Mouse (Mus musculus) gastrocnemius, postnatal 10 days (tissue): ENCODE measurements around the gene Arhgap10. TPM values are rescaled to one million over a fixed set of nuclear protein-coding genes. Genes with fewer than 3 reads are reported as not detected.

ENCODE experiments used
- DNase-seq: peaks from one replicate; pipeline ENCODE4 v3.0.0; 2021; ENCODE audit warnings: mixed read lengths
- total RNA-seq, 2 experiments: library from RNA; stranded (reverse); gene quantifications; 2 replicates each; pipeline ENCODE4 v1.2.3; 2021

Gene Arhgap10
- total RNA-seq, 2 experiments from 2014 or later, result 56.8 to 57.2 TPM

- no peak for DNase-seq
These were observed 32.9 kb downstream of the Arhgap10 start for GRCm38 (mm10) chr8:77484817-77485216.

GRCm38 (mm10) chr8:77484266-77484665 lies 33.5 kb downstream of the Arhgap10 start:
- DNase-seq, result no peak

- no peak for DNase-seq
These were observed 34.1 kb downstream of the Arhgap10 start for GRCm38 (mm10) chr8:77483676-77484075.

- DNase-seq, result no peak
These were observed 36.0 kb downstream of the Arhgap10 start for GRCm38 (mm10) chr8:77481791-77482190.

- no peak for DNase-seq
These were observed 37.8 kb downstream of the Arhgap10 start for GRCm38 (mm10) chr8:77479995-77480394.

GRCm38 (mm10) chr8:77478913-77479273 lies 38.9 kb downstream of the Arhgap10 start:
- no peak for DNase-seq

- no peak for DNase-seq
These were observed 39.4 kb downstream of the Arhgap10 start for GRCm38 (mm10) chr8:77478155-77478912.

- no peak for DNase-seq
These were observed 40.1 kb downstream of the Arhgap10 start for GRCm38 (mm10) chr8:77477684-77478083.

- DNase-seq, result no peak
These were observed 43.1 kb downstream of the Arhgap10 start for GRCm38 (mm10) chr8:77474614-77475013.

GRCm38 (mm10) chr8:77473773-77474172 lies 44.0 kb downstream of the Arhgap10 start:
- DNase-seq, result no peak

GRCm38 (mm10) chr8:77473373-77473772 lies 44.4 kb downstream of the Arhgap10 start:
- peak; percentile 61 for DNase-seq

- no peak for DNase-seq
These were observed 56.4 kb downstream of the Arhgap10 start for GRCm38 (mm10) chr8:77461392-77461791.

- no peak for DNase-seq
These were observed 57.4 kb downstream of the Arhgap10 start for GRCm38 (mm10) chr8:77460363-77460762.

- no peak for DNase-seq
These were observed 58.1 kb downstream of the Arhgap10 start for GRCm38 (mm10) chr8:77459696-77460095.

GRCm38 (mm10) chr8:77458575-77458974 lies 59.2 kb downstream of the Arhgap10 start:
- DNase-seq, result no peak

GRCm38 (mm10) chr8:77456263-77456662 lies 61.5 kb downstream of the Arhgap10 start:
- no peak for DNase-seq

- DNase-seq, result no peak
These were observed 63.9 kb downstream of the Arhgap10 start for GRCm38 (mm10) chr8:77453836-77454235.

- no peak for DNase-seq
These were observed 66.0 kb downstream of the Arhgap10 start for GRCm38 (mm10) chr8:77451466-77452382.

GRCm38 (mm10) chr8:77451052-77451451 lies 66.7 kb downstream of the Arhgap10 start:
- DNase-seq, result no peak

GRCm38 (mm10) chr8:77446294-77446693 lies 71.5 kb downstream of the Arhgap10 start:
- DNase-seq, result no peak

GRCm38 (mm10) chr8:77445642-77446041 lies 72.1 kb downstream of the Arhgap10 start:
- DNase-seq, result no peak

- DNase-seq, result peak; percentile 60
These were observed 73.4 kb downstream of the Arhgap10 start for GRCm38 (mm10) chr8:77444166-77444870.

GRCm38 (mm10) chr8:77442452-77442851 lies 75.3 kb downstream of the Arhgap10 start:
- no peak for DNase-seq
